Mouse (Mus musculus) B cell, adult (primary cell): Measurements from ENCODE around the gene Mettl21a. TPM values are rescaled to one million over a fixed set of nuclear protein-coding genes. Genes with fewer than 3 reads are reported as not detected.

Experiments used
- total RNA-seq: library from RNA; stranded (reverse); gene quantifications from 4 replicates; pipeline ENCODE4 v1.2.4, GENCODE M21; 2023; ENCODE audit not compliant: inconsistent age

Gene Mettl21a
- 1.4 to 3.0 TPM (median 1.9 TPM) in 4 replicates for total RNA-seq

DNA sequence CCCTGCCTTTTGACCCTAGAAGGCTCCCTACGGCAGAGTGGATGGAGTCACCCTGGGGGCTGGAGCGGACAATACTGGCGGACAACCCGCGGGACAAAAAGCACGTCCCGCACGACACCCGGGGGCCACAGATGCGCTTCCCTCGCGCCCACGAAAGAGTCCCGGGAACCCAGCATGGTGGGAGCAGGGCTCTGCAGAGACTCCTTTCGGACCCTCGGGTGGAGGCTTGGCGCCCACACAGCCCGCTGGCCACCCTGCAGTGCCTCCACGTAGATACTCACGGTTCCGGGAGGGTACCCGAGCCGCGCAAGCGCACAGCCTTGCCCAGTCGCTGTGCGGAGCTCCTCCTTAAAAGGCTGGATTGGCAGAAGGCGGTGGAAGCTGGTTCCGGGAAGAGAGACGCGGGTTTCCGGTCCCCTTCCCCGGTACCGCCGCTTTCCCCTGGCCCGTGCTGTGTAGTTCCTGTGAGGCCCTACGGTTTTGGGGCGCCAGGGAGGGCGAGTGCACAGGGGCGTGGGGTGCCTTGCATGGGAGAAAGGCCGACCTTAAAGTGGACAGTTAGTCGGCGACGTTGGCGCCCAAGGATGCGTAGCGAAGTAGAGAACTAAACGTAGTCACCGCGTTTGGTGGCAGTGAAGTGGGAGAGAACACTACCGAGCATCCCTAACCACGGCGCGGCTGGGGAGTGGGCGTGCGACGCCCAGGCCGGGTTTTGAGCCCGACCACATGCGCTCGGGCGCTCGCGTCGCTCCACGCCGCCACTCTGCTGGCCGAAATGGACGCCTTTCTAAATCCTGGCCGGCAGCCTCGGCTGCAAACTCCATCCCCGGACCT lies at the start of gene Mettl21a:
Mettl21a (minus strand) TSS at position 362 of the 834 bp plus-strand sequence.

Other genes with a start within 250 kb of the Mettl21a start
- gene Creb1, start 84.6 kb downstream of the Mettl21a start, total RNA-seq: 102 to 111 TPM (median 105 TPM) in 4 replicates
- 4.3 to 7.8 TPM (median 4.9 TPM) in 4 replicates for gene Ccnyl1, start 73.2 kb upstream of the Mettl21a start, total RNA-seq
- 7.3 to 8.8 TPM (median 8.3 TPM) in 4 replicates for gene Fzd5, start 120.5 kb upstream of the Mettl21a start, total RNA-seq